Mouse (Mus musculus) spleen, adult 2 months (tissue): ENCODE measurements around the gene Selenom. TPM values are rescaled to one million over a fixed set of nuclear protein-coding genes. Genes with fewer than 3 reads are reported as not detected.
A peak's percentile ranks its signal among the peaks of the same experiment; 100 is the strongest.

Experiments
- DNase-seq, 2 experiments: peaks; one replicate each; pipeline versions ENCODE4 v3.0.0 to v3.0.0-alpha.2; 2012 to 2021; ENCODE audit warnings: low spot score in 2 of 2, low read depth in 1 of 2
- H3K27ac ChIP-seq: fragments of 200-500 bp; 2 replicates; pipeline ENCODE4 v1.5.1; 2012; ENCODE audit warnings: low read length, inconsistent platforms; ENCODE audit not compliant: insufficient read depth
- H3K27me3 ChIP-seq: fragments of 200-500 bp; 2 replicates; pipeline ENCODE4 v1.6.1; 2012; ENCODE audit warnings: mild to moderate bottlenecking, moderate library complexity, low read length, inconsistent platforms; ENCODE audit not compliant: control insufficient read depth, insufficient read depth
- H3K36me3 ChIP-seq: fragments of 200-500 bp; 2 replicates; pipeline ENCODE4 v1.6.1; 2012; ENCODE audit warnings: mild to moderate bottlenecking, low read length, inconsistent platforms; ENCODE audit not compliant: control insufficient read depth, insufficient read depth
- H3K4me1 ChIP-seq: fragments of 200-500 bp; 2 replicates; pipeline ENCODE4 v1.6.1; 2011; ENCODE audit warnings: inconsistent platforms; ENCODE audit not compliant: control insufficient read depth, insufficient read depth, insufficient read length
- H3K4me3 ChIP-seq: fragments of 200-500 bp; 2 replicates; pipeline ENCODE4 v1.5.1; 2011; ENCODE audit warnings: mild to moderate bottlenecking, inconsistent platforms; ENCODE audit not compliant: insufficient read depth, insufficient read length; ENCODE audit errors: extremely low read depth
- CTCF ChIP-seq: fragments of 200-500 bp; IDR thresholded peaks from 2 replicates; pipeline ENCODE4 v1.5.1; 2011; ENCODE audit warnings: mild to moderate bottlenecking, inconsistent platforms; ENCODE audit not compliant: insufficient read depth, insufficient read length, insufficient replicate concordance; ENCODE audit errors: extremely low read depth
- POLR2A ChIP-seq: fragments of 200-500 bp; IDR thresholded peaks from 2 replicates; pipeline ENCODE4 v1.6.1; 2011; ENCODE audit warnings: low read depth, low read length, inconsistent platforms
- WGBS: fragments of 180-500 bp; shearing (Covaris S2); methylation state at CpG from one replicate; pipeline ENCODE4 v1.1.7; 2018; 5-methylcytosine and 5-hydroxymethylcytosine counted together
- polyA plus RNA-seq: library from polyadenylated mRNA; depleted of rRNA; stranded (reverse); fragments of >200 nt; gene quantifications from 2 replicates; pipeline ENCODE4 v1.2.3, GENCODE M21; 2012

Selenom gene
- polyA plus RNA-seq, 1 experiment = 36.7 TPM

DNA sequence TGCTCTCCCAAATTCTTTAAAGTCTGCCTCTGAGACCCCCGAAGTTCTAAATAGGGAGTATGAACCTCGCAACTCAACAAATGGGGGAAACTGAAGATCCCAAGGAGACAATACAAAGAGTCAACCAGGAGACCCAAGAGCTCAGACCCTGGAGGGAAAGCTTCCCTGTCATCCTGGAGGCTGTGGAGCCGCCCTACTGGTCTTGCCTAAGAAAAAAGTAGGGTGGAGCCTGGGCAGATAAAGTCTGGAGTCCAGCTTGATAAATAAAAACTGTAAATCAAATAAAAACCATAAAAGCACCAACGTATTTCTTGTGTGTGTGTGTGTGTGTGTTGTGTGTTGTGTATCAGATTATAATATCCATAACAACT lies 25.3 kb downstream of the Selenom start:
- peaks cover 13% of the 10 kb centered on the region for H3K4me1 ChIP-seq
- no peaks in the 10 kb centered on the region for H3K36me3 ChIP-seq
- DNase-seq = no peak
- TF ChIP-seq CTCF (no peak), POLR2A (no peak)
- no peak overlapping the region for H3K4me3 ChIP-seq
- H3K27me3 ChIP-seq = no peaks in the 10 kb centered on the region
- H3K27ac ChIP-seq = no peak overlapping the region
- WGBS = 65% methylated on average over 4 of the region's 4 CpGs

DNA sequence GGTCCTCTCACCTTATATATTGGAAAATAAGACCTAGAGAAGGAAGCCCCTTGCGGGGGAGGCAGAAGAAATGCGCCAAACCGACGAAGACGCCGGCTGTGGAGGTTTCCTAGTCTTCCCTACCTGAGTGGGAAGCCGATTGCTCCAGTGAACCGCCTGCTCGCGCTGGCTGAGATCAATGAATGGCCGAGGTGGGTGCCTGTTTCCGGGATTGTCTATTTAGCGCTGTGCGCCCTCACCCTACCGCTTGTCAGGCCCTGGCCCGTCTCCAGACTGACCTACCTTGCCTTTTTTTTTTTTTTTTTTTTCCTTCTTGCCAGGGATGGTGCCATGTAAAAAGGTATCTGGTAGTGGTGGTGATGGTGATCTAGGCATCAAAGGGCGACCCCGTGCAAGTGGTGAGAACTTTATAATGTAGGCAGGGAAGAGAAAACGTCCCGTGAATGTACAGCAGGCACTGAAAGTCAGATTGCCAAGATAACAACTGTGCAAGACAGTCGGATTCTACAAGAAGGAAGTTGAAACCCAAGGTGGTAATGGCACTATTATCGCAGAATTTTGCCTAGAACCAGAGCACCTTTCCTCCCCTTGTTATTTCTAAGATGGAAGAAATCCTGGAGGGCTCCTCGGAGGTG lies 26.1 kb downstream of the Selenom start, which contains the start of gene Smtn:
Gene Smtn, minus strand, starts transcription at position 162 of the 635 bp plus-strand sequence.
- H3K36me3 ChIP-seq = no peaks in the 10 kb centered on the region
- peak within 1 kb of the TSS; percentile 69 for H3K4me3 ChIP-seq

DNA sequence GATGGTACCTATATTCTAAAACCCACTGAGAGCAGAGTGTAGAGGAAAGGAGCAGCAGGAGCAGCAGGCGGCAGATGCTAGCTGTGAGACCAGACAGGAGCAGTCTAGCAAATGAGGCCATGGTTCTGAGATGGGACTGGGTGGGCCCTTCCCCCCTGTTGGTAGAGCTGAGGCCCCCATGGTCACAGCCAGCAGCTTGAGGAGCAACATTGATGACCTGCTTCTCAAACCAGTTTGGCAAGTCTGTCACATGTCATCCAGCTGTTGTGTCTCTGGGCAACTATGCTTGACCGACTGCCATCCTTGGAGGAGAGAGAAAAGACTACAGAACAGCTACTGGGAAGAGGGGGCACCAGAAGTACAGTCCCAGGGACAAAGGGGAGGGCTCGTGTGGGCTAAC lies 27.4 kb downstream of the Selenom start:
- peaks cover 3% of the 10 kb centered on the region; the same call in 1 of the 2 replicates for H3K4me1 ChIP-seq
- H3K4me3 ChIP-seq = no peak overlapping the region
- no peak for TF ChIP-seq POLR2A
- no peak for TF ChIP-seq CTCF
- DNase-seq = no peak
- no peaks in the 10 kb centered on the region for H3K36me3 ChIP-seq
- 85% methylated on average over 3 of the region's 3 CpGs for WGBS
- no peak overlapping the region for H3K27ac ChIP-seq
- H3K27me3 ChIP-seq = no peaks in the 10 kb centered on the region

More for the DNA sequence above, 26.1 kb downstream of the Selenom start, which contains the start of gene Smtn:
- Histone ChIP-seq H3K27ac (no peak within 1 kb of the TSS), H3K4me1 (peaks cover 9% of the 10 kb centered on the region), H3K27me3 (no peaks in the 10 kb centered on the region)
- 88% methylated on average over 23 of the region's 23 CpGs for WGBS
- TF ChIP-seq POLR2A = no peak
- TF ChIP-seq CTCF = no peak
- no peak for DNase-seq

DNA sequence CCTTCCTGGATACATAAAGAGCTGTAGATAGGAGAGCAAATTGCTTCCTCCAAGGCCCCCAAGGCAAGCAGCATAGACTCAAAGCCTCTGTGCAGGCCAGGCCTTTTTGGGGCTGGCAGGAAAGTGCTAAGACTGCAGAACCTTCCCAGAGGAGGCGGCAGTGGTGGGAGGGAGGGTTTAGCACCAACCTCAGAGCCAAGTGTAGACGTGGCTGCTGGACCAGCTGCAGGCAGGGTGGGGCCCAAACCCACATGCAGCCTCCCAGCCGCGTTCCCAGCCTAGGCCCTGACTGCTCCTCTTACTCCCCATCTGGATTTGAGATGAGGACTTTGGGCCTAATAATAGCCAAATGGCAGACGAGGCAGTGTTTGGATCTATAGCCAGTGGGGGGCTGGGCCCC lies 28.5 kb downstream of the Selenom start:
- TF ChIP-seq CTCF = no peak
- no peak for TF ChIP-seq POLR2A

DNA sequence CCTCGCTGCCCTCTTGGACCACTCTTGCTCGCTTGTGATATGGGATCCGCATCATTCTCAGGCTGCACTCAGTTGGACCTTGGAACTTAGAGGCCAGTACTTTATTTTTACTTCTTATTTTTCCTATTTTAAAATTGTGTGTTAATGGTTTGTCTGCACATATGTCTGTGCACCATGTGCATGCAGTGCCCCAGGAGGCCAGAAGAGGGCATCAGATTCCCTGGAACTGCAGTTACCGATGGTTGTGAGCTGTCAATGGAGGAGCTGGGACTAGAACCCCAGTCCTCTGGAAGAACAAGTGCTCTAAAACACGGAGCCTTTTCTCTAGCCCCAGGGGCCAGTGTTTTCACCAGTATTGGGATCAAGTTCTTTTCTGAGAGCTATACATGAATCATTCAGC lies 29.9 kb downstream of the Selenom start:
- Histone ChIP-seq H3K36me3 (no peaks in the 10 kb centered on the region), H3K4me1 (no peaks in the 10 kb centered on the region), H3K27me3 (no peaks in the 10 kb centered on the region), H3K4me3 (no peak overlapping the region), H3K27ac (no peak overlapping the region)
- 93% methylated on average over 5 of the region's 5 CpGs for WGBS
- DNase-seq = no peak
- TF ChIP-seq POLR2A (no peak), CTCF (no peak)

More for the DNA sequence above, 28.5 kb downstream of the Selenom start:
- peaks cover 3% of the 10 kb centered on the region; the same call in 1 of the 2 replicates for H3K4me1 ChIP-seq
- no peak overlapping the region for H3K4me3 ChIP-seq
- DNase-seq = no peak
- no peaks in the 10 kb centered on the region for H3K27me3 ChIP-seq
- 65% methylated on average over 5 of the region's 5 CpGs for WGBS
- H3K27ac ChIP-seq = no peak overlapping the region
- no peaks in the 10 kb centered on the region for H3K36me3 ChIP-seq

DNA sequence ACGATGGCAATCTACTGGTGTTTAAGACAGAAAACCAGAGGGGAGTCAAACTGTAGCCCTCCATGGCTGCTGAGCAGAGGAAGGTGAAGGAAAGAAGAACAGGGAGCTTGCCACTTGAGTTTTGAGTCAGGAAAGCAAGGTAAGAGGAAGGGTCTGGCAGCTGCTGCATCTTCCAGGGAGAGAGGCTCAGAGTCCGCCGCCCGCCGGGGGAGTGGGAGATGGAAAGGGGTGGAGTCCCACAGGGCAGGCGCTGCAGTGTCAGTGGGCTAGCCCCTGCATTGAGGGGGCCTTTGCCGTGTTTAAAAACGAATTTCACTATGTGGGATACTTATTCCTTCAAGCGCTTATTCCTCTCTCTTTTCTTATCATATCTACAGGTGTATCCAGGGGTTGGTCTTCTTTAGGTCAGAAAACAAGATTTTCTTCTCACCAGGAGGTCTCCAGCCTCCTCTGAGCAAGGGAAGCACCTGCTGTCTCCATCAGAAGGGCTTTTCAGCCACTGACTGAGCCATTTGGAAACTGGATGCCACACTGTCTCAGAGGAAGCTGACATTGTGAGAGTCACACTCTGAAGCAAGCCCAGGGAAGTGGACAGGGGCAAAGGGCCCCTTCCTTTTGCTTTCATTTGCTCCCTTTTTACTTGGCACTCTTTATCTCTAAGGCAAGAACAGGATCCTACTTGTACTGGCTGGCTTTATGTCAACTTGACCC lies 31.2 kb downstream of the Selenom start:
- no peak for DNase-seq
- H3K4me1 ChIP-seq = no peaks in the 10 kb centered on the region
- H3K36me3 ChIP-seq = no peaks in the 10 kb centered on the region
- 72% methylated on average over 9 of the region's 9 CpGs for WGBS
- TF ChIP-seq POLR2A = no peak
- no peak for TF ChIP-seq CTCF
- H3K27me3 ChIP-seq = no peaks in the 10 kb centered on the region
- H3K27ac ChIP-seq = no peak overlapping the region
- H3K4me3 ChIP-seq = no peak overlapping the region

DNA sequence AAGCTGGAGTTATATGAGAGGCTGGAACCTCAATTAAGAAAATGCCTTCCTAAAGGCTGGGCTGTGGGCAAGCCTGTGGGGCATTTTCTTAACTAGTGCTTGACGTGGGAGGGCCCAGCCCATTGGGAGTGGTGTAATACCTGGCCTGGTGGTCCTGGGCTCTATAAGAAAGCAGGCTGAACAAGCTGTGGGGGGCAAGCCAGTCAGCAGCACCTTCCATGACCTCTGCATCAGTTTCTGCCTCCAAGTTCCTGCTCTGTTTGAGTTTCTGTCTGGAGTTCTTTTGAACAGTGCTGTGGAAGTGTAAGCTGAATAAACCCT lies 31.7 kb downstream of the Selenom start:
- 43% methylated on average over 1 of the region's 1 CpGs for WGBS
- no peak overlapping the region for H3K27ac ChIP-seq
- H3K27me3 ChIP-seq = no peaks in the 10 kb centered on the region
- TF ChIP-seq POLR2A (no peak), CTCF (no peak)
- no peak overlapping the region for H3K4me3 ChIP-seq
- DNase-seq = no peak
- no peaks in the 10 kb centered on the region for H3K4me1 ChIP-seq
- H3K36me3 ChIP-seq = no peaks in the 10 kb centered on the region
